Mouse (Mus musculus) liver, postnatal 0 days (tissue): ENCODE measurements around the gene Agl.

ENCODE experiments used
- CTCF ChIP-seq: sonication (generic); IDR thresholded peaks from 2 replicates; pipeline ENCODE4 v1.5.1; 2016; ENCODE audit warnings: antibody characterized with exemption, low read depth
- EP300 ChIP-seq: IDR thresholded peaks from 2 replicates; pipeline ENCODE4 v1.6.1; 2016; ENCODE audit warnings: antibody characterized with exemption, low read depth, mild to moderate bottlenecking

DNA sequence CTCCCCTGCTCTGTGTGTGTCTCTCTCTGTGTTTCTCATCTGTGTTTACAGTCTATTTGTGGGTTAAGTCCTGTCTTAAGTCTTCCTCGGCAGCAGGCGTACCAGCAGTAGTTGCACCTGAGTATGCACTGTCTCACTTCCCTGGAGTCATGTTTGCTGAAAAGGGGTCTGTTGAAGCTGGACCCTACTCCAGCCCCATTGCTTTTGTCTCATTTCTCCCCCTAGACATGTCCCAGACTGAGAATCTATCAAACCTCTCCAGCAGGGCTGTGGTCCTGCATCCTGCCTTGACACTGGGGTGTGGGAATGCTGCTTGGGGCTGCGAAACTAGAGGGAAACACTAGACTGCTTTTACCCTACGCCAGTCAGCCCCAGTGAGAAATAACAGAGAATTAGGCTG lies 25.5 kb upstream of the Agl start:
- TF ChIP-seq EP300 (no peak), CTCF (no peak)
